Mouse (Mus musculus): Measurements from ENCODE around the gene Agmat. TPM values are rescaled to one million over a fixed set of nuclear protein-coding genes. Genes with fewer than 3 reads are reported as not detected.

The Agmat gene
- polyA plus RNA-seq, 2 experiments = 11.2 to 18.7 TPM

GRCm38 (mm10) chr4:141741856-141742255 lies 4.6 kb upstream of the Agmat start:
- H3K9ac ChIP-seq (replicated peaks) = no peak overlapping the region
- H3K4me3 ChIP-seq (ENCODE audit: insufficient read depth in 1 of 2, low read depth in 2 of 2, low read length in 2 of 2) = no peak overlapping the region
- H3K27me3 ChIP-seq (ENCODE audit: control insufficient read depth, insufficient read depth, low read length) = no peaks in the 10 kb centered on the region
- H3K9me3 ChIP-seq (ENCODE audit: control insufficient read depth, low read length) = no peaks in the 10 kb centered on the region
- H3K4me1 ChIP-seq (replicated peaks; ENCODE audit: control insufficient read depth in 2 of 2, insufficient read depth in 2 of 2, low read length in 1 of 2) = peaks cover 0 to 9% of the 10 kb centered on the region in 2 experiments; a peak in 1 of 4 replicates
- H3K36me3 ChIP-seq (replicated peaks; ENCODE audit: control insufficient read depth, insufficient read depth, low read depth) = no peaks in the 10 kb centered on the region
- no peak for TF ChIP-seq CTCF (IDR thresholded peaks at IDR 0.05; ENCODE audit: low read depth)
- TF ChIP-seq EP300 (IDR thresholded peaks at IDR 0.05; ENCODE audit: low read depth) = no peak
- ATAC-seq (ENCODE audit: insufficient read depth) (peak; percentile 74), DNase-seq (ENCODE audit: low read depth in 3 of 3, low spot score in 3 of 3) (no peak)
- H3K27ac ChIP-seq = no peak overlapping the region
- 54% methylated on average over 9 of the region's 9 CpGs for WGBS (ENCODE audit: insufficient replicate concordance)
- no peak overlapping the region for H3K4me2 ChIP-seq (ENCODE audit: low read depth)

DNA sequence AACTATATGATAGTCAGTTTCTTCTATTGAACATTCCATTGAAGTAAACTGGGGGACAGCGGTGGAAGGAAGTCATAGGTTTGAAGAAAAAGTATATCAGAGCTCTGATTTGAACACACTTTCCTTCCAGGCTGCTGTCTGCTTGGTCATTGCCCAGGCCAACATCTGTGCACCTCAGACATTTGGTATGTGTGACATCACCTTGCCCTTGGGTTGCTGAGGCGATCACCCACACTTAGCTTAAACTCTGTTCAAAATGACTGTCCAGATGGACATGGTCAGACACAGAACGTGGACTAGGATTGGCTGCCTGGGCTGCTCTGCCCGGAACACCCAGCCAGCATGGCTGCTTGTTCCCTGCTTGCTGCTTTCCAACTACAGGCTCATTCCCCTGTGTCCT lies 4.1 kb upstream of the Agmat start:
- H3K9ac ChIP-seq (replicated peaks) = no peak overlapping the region
- no peak for DNase-seq (ENCODE audit: low read depth in 3 of 3, low spot score in 3 of 3)

DNA sequence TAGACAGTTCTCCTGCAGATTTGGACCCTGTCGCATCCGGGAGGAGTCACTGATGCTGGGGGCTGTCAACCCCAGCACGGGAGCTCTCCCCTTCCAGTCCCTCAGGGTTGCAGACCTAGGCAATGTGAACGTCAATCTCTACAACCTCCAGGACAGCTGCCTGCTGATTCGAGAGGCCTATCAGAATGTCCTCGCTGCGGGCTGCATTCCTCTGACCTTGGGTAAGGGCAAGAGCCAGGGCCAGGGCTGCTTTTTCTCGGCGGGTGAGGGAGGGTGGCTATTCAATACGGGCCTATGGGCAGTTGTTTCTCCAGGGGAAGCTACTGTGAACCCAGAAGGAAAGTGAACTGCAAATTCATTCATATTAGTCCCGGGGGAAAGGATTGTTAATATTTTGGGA lies 3.1 kb downstream of the Agmat start:
- no peak for DNase-seq (ENCODE audit: low read depth in 3 of 3, low spot score in 3 of 3)
- no peak overlapping the region for H3K27ac ChIP-seq
- no peak overlapping the region for H3K9ac ChIP-seq (replicated peaks)
- no peaks in the 10 kb centered on the region for H3K27me3 ChIP-seq (ENCODE audit: control insufficient read depth, insufficient read depth, low read length)
- H3K9me3 ChIP-seq (ENCODE audit: control insufficient read depth, low read length) = no peaks in the 10 kb centered on the region
- TF ChIP-seq EP300 (IDR thresholded peaks at IDR 0.05; ENCODE audit: low read depth) = no peak
- TF ChIP-seq CTCF (IDR thresholded peaks at IDR 0.05; ENCODE audit: low read depth) = no peak
- H3K4me1 ChIP-seq (replicated peaks; ENCODE audit: control insufficient read depth in 2 of 2, insufficient read depth in 2 of 2, low read length in 1 of 2) = peaks cover 23 to 34% of the 10 kb centered on the region in 2 experiments
- WGBS (ENCODE audit: insufficient replicate concordance) = 52% methylated on average over 11 of the region's 11 CpGs
- no peaks in the 10 kb centered on the region for H3K36me3 ChIP-seq (replicated peaks; ENCODE audit: control insufficient read depth, insufficient read depth, low read depth)
- ATAC-seq (ENCODE audit: insufficient read depth) = no peak
- H3K4me3 ChIP-seq (ENCODE audit: insufficient read depth in 1 of 2, low read depth in 2 of 2, low read length in 2 of 2) = no peak overlapping the region
- peak overlapping the region; percentile 15; the same call in 1 of the 2 replicates for H3K4me2 ChIP-seq (ENCODE audit: low read depth)

More for the DNA sequence above, 4.1 kb upstream of the Agmat start:
- no peaks in the 10 kb centered on the region for H3K36me3 ChIP-seq (replicated peaks; ENCODE audit: control insufficient read depth, insufficient read depth, low read depth)
- H3K4me1 ChIP-seq (replicated peaks; ENCODE audit: control insufficient read depth in 2 of 2, insufficient read depth in 2 of 2, low read length in 1 of 2) = peaks cover 0 to 9% of the 10 kb centered on the region in 2 experiments; a peak in 1 of 4 replicates
- WGBS (ENCODE audit: insufficient replicate concordance) = 71% methylated on average over 4 of the region's 4 CpGs
- no peak overlapping the region for H3K27ac ChIP-seq
- no peak overlapping the region for H3K4me2 ChIP-seq (ENCODE audit: low read depth)
- H3K9me3 ChIP-seq (ENCODE audit: control insufficient read depth, low read length) = no peaks in the 10 kb centered on the region
- H3K27me3 ChIP-seq (ENCODE audit: control insufficient read depth, insufficient read depth, low read length) = no peaks in the 10 kb centered on the region
- TF ChIP-seq EP300 (IDR thresholded peaks at IDR 0.05; ENCODE audit: low read depth) (no peak), CTCF (IDR thresholded peaks at IDR 0.05; ENCODE audit: low read depth) (no peak)
- no peak for ATAC-seq (ENCODE audit: insufficient read depth)
- H3K4me3 ChIP-seq (ENCODE audit: insufficient read depth in 1 of 2, low read depth in 2 of 2, low read length in 2 of 2) = no peak overlapping the region

GRCm38 (mm10) chr4:141750826-141751225 lies 4.4 kb downstream of the Agmat start:
- Histone ChIP-seq H3K4me3 (ENCODE audit: insufficient read depth in 1 of 2, low read depth in 2 of 2, low read length in 2 of 2) (no peak overlapping the region; a peak in 1 of 4 replicates), H3K27ac (peak overlapping the region; percentile 100), H3K27me3 (ENCODE audit: control insufficient read depth, insufficient read depth, low read length) (no peaks in the 10 kb centered on the region), H3K9ac (replicated peaks) (peak overlapping the region; percentile 61), H3K4me1 (replicated peaks; ENCODE audit: control insufficient read depth in 2 of 2, insufficient read depth in 2 of 2, low read length in 1 of 2) (peaks cover 23 to 43% of the 10 kb centered on the region in 2 experiments), H3K4me2 (ENCODE audit: low read depth) (peak overlapping the region; percentile 85), H3K9me3 (ENCODE audit: control insufficient read depth, low read length) (no peaks in the 10 kb centered on the region), H3K36me3 (replicated peaks; ENCODE audit: control insufficient read depth, insufficient read depth, low read depth) (no peaks in the 10 kb centered on the region)
- DNase-seq (ENCODE audit: low read depth in 3 of 3, low spot score in 3 of 3) = no peak
- WGBS (ENCODE audit: insufficient replicate concordance) = 58% methylated on average over 3 of the region's 3 CpGs
- ATAC-seq (ENCODE audit: insufficient read depth) = no peak
- TF ChIP-seq CTCF (IDR thresholded peaks at IDR 0.05; ENCODE audit: low read depth) (no peak), EP300 (IDR thresholded peaks at IDR 0.05; ENCODE audit: low read depth) (no peak)

- Histone ChIP-seq H3K4me2 (ENCODE audit: low read depth) (peak overlapping the region; percentile 85), H3K27me3 (ENCODE audit: control insufficient read depth, insufficient read depth, low read length) (no peaks in the 10 kb centered on the region), H3K9ac (replicated peaks) (peak overlapping the region; percentile 61), H3K27ac (peak overlapping the region; percentile 100), H3K9me3 (ENCODE audit: control insufficient read depth, low read length) (no peaks in the 10 kb centered on the region), H3K36me3 (replicated peaks; ENCODE audit: control insufficient read depth, insufficient read depth, low read depth) (no peaks in the 10 kb centered on the region), H3K4me3 (ENCODE audit: insufficient read depth in 1 of 2, low read depth in 2 of 2, low read length in 2 of 2) (peak overlapping the region; percentile 39 to 54), H3K4me1 (replicated peaks; ENCODE audit: control insufficient read depth in 2 of 2, insufficient read depth in 2 of 2, low read length in 1 of 2) (peaks cover 23 to 43% of the 10 kb centered on the region in 2 experiments)
- 7% methylated on average over 4 of the region's 4 CpGs for WGBS (ENCODE audit: insufficient replicate concordance)
- TF ChIP-seq CTCF (IDR thresholded peaks at IDR 0.05; ENCODE audit: low read depth) = 0 out of 2 replicates have a peak, but pooled peaks have one; percentile 2
- peak; percentile 96 for TF ChIP-seq EP300 (IDR thresholded peaks at IDR 0.05; ENCODE audit: low read depth)
- DNase-seq (ENCODE audit: low read depth in 3 of 3, low spot score in 3 of 3) = peak; percentile 76 to 87 (median 82)
- ATAC-seq (ENCODE audit: insufficient read depth) = peak; percentile 93
Observed at GRCm38 (mm10) chr4:141751419-141752075, 5.1 kb downstream of the Agmat start.
